Mouse (Mus musculus): ENCODE results near the gene Zmynd8. TPM values are rescaled to one million over a fixed set of nuclear protein-coding genes. Genes with fewer than 3 reads are reported as not detected.

The Zmynd8 gene
- polyA plus RNA-seq, 1 experiment = 237 TPM

DNA sequence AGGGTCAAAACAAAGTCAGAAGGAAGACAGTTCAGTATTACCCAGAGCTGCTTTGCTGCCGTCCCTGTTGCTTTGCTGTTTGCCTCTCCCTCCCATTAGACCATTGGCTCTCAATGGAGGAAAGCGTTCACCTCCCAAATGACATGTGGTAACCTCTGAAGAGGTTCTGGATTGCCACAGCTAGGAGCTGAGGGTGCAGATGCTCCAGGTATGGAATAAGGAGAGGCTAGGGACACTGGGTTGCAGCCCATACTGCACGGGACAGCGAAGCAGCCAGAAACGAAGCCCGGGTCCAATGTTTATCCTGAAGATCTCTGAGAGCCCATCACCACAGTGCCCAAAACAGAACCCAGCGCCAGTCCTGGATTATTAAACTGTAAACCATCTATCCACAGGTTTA is 9.6 kb downstream of the Zmynd8 start:
- H3K36me3 ChIP-seq (ENCODE audit: control insufficient read depth, insufficient read depth, low read length, poor library complexity, severe bottlenecking) = no peaks in the 10 kb centered on the region
- H3K27me3 ChIP-seq (ENCODE audit: control insufficient read depth, insufficient read depth, low read length, poor library complexity, severe bottlenecking) = no peaks in the 10 kb centered on the region
- 0 out of 2 replicates have a peak overlapping the region, but pooled peaks have one; percentile 9 for H3K27ac ChIP-seq (ENCODE audit: insufficient read depth, low read length)
- TF ChIP-seq EP300 (IDR thresholded peaks at IDR 0.05; ENCODE audit: insufficient read depth, low read depth, low read length) (no peak), POLR2A (IDR thresholded peaks at IDR 0.05; ENCODE audit: insufficient read depth, low read length) (no peak), CTCF (IDR thresholded peaks at IDR 0.05; ENCODE audit: low read depth, low read length) (no peak)
- H3K4me1 ChIP-seq (ENCODE audit: control insufficient read depth, insufficient read depth, low read length) = peaks cover 8% of the 10 kb centered on the region
- H3K4me3 ChIP-seq (ENCODE audit: low read depth, low read length) = no peak overlapping the region
- no peaks in the 10 kb centered on the region for H3K9me3 ChIP-seq (replicated peaks; ENCODE audit: control insufficient read depth, insufficient read depth, low read length, poor library complexity, severe bottlenecking)
- H3K9ac ChIP-seq (ENCODE audit: low read depth, poor library complexity, severe bottlenecking) = no peak overlapping the region

DNA sequence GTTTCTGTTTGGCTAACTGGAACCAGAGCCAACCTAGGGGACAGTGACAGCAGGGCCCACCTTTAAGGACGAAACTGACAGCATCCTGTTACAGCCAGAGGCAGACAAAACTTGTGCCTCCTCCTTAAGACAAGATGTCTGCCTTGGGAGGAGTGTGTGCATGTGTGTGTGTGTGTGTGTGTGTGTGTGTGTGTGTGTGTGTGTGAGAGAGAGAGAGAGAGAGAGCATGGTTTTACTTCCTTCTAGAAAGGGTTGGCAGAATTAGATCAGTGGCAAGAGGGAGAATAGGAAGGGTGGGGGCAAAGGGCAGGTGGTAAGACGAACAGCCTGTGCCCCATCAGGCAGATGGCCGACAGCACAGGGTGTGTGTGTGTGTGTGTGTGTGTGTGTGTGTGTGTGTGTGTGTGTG is 10.0 kb downstream of the Zmynd8 start:
- H3K27ac ChIP-seq (ENCODE audit: insufficient read depth, low read length) = peak overlapping the region; percentile 9; the same call in 1 of the 2 replicates
- peaks cover 8% of the 10 kb centered on the region for H3K4me1 ChIP-seq (ENCODE audit: control insufficient read depth, insufficient read depth, low read length)
- TF ChIP-seq EP300 (IDR thresholded peaks at IDR 0.05; ENCODE audit: insufficient read depth, low read depth, low read length) (no peak), POLR2A (IDR thresholded peaks at IDR 0.05; ENCODE audit: insufficient read depth, low read length) (no peak), CTCF (IDR thresholded peaks at IDR 0.05; ENCODE audit: low read depth, low read length) (no peak)
- no peaks in the 10 kb centered on the region for H3K9me3 ChIP-seq (replicated peaks; ENCODE audit: control insufficient read depth, insufficient read depth, low read length, poor library complexity, severe bottlenecking)
- H3K36me3 ChIP-seq (ENCODE audit: control insufficient read depth, insufficient read depth, low read length, poor library complexity, severe bottlenecking) = no peaks in the 10 kb centered on the region
- H3K9ac ChIP-seq (ENCODE audit: low read depth, poor library complexity, severe bottlenecking) = 0 out of 2 replicates have a peak overlapping the region, but pooled peaks have one; percentile 91
- no peak overlapping the region for H3K4me3 ChIP-seq (ENCODE audit: low read depth, low read length)
- H3K27me3 ChIP-seq (ENCODE audit: control insufficient read depth, insufficient read depth, low read length, poor library complexity, severe bottlenecking) = no peaks in the 10 kb centered on the region

DNA sequence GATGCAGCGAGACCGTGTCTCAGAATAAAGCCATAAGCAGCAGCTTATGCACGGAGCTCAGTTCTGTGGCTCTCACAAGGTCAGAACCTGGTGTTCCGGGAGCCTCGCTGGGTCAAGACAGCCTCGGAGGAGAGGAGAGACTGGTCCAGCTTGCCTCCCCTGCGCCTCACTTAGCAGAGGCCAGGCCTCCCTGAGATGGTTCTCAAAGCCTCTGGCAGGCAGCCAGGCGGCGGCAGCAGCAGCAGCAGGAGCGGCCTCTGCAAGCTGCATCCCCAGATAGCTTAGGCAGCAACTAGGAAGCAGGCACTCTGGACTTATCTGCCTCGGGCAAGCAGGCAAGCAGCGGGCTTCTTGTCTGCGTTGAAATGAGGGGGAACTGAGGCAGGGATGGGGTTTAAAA is 10.4 kb downstream of the Zmynd8 start:
- Histone ChIP-seq H3K27me3 (ENCODE audit: control insufficient read depth, insufficient read depth, low read length, poor library complexity, severe bottlenecking) (no peaks in the 10 kb centered on the region), H3K4me1 (ENCODE audit: control insufficient read depth, insufficient read depth, low read length) (peaks cover 8% of the 10 kb centered on the region), H3K36me3 (ENCODE audit: control insufficient read depth, insufficient read depth, low read length, poor library complexity, severe bottlenecking) (no peaks in the 10 kb centered on the region), H3K9me3 (replicated peaks; ENCODE audit: control insufficient read depth, insufficient read depth, low read length, poor library complexity, severe bottlenecking) (no peaks in the 10 kb centered on the region), H3K9ac (ENCODE audit: low read depth, poor library complexity, severe bottlenecking) (peak overlapping the region; percentile 91; the same call in 1 of the 2 replicates), H3K27ac (ENCODE audit: insufficient read depth, low read length) (peak overlapping the region; percentile 45; the same call in 1 of the 2 replicates), H3K4me3 (ENCODE audit: low read depth, low read length) (no peak overlapping the region)
- TF ChIP-seq CTCF (IDR thresholded peaks at IDR 0.05; ENCODE audit: low read depth, low read length) (no peak), POLR2A (IDR thresholded peaks at IDR 0.05; ENCODE audit: insufficient read depth, low read length) (no peak), EP300 (IDR thresholded peaks at IDR 0.05; ENCODE audit: insufficient read depth, low read depth, low read length) (no peak)

DNA sequence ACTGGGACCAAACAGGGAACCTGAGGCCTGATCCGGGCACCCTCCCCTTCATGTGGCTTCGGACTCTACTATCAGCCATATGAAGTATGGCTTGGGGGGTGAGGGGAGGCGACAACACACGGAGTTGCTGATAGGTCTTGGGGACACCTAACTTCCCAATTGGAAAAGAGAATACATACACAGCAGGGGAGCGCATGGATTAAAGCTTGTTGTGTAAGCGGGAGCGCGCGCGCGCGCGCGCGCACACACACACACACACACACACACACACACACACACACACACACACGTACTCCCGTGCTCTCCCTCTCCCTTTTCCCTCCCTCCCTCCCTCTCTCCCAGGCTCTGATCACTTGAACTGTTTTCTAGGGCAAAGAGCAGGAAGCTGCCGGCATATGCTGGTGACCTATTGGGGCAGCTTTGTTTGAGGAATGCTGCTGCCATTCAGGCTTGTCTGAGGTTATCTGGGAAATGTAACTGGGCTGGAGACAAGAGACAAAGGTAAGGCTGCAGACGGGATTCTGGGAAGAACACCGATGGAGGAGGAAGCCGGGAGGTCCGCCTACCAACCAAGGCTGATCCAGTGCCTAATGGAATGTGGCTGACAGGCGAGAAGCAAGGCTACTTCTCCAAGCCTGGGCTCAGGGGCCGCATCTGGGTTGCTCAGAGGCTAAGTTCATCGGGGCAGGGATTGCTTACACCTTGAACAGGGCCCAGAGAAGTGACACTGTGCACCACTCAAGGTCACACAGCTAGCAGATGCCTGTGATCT is 11.8 kb downstream of the Zmynd8 start:
- H3K4me1 ChIP-seq (ENCODE audit: control insufficient read depth, insufficient read depth, low read length) = peaks cover 6% of the 10 kb centered on the region

DNA sequence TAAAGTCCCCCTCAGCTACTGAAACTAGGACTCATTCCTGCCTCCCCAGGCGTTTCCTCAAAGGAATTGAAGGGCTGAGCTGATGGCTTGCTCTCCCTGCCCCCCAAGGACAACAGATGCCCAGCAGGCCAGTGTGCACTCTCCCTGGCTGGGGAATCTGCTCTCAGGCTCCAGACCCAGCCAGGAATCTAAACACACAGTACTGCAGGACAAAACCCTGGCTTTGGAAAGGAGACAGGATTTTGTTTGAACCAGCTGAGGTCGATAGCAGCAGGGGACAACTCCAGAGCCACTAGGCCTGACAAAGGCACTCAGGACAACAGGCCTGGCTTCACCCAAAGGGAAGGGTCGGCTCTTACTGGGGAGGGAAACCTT is 12.3 kb downstream of the Zmynd8 start:
- no peak for TF ChIP-seq POLR2A (IDR thresholded peaks at IDR 0.05; ENCODE audit: insufficient read depth, low read length)
- peak; percentile 66; the same call in 1 of the 2 replicates for TF ChIP-seq EP300 (IDR thresholded peaks at IDR 0.05; ENCODE audit: insufficient read depth, low read depth, low read length)
- TF ChIP-seq CTCF (IDR thresholded peaks at IDR 0.05; ENCODE audit: low read depth, low read length) = no peak
- H3K4me1 ChIP-seq (ENCODE audit: control insufficient read depth, insufficient read depth, low read length) = peaks cover 6% of the 10 kb centered on the region
- H3K4me3 ChIP-seq (ENCODE audit: low read depth, low read length) = peak overlapping the region; percentile 19; the same call in 1 of the 2 replicates
- no peaks in the 10 kb centered on the region for H3K9me3 ChIP-seq (replicated peaks; ENCODE audit: control insufficient read depth, insufficient read depth, low read length, poor library complexity, severe bottlenecking)
- no peaks in the 10 kb centered on the region for H3K36me3 ChIP-seq (ENCODE audit: control insufficient read depth, insufficient read depth, low read length, poor library complexity, severe bottlenecking)
- no peaks in the 10 kb centered on the region for H3K27me3 ChIP-seq (ENCODE audit: control insufficient read depth, insufficient read depth, low read length, poor library complexity, severe bottlenecking)
- H3K9ac ChIP-seq (ENCODE audit: low read depth, poor library complexity, severe bottlenecking) = peak overlapping the region; percentile 91
- H3K27ac ChIP-seq (ENCODE audit: insufficient read depth, low read length) = peak overlapping the region; percentile 93

More for the DNA sequence above, 11.8 kb downstream of the Zmynd8 start:
- H3K36me3 ChIP-seq (ENCODE audit: control insufficient read depth, insufficient read depth, low read length, poor library complexity, severe bottlenecking) = no peaks in the 10 kb centered on the region
- H3K9me3 ChIP-seq (replicated peaks; ENCODE audit: control insufficient read depth, insufficient read depth, low read length, poor library complexity, severe bottlenecking) = no peaks in the 10 kb centered on the region
- TF ChIP-seq POLR2A (IDR thresholded peaks at IDR 0.05; ENCODE audit: insufficient read depth, low read length) = no peak
- no peak for TF ChIP-seq CTCF (IDR thresholded peaks at IDR 0.05; ENCODE audit: low read depth, low read length)
- TF ChIP-seq EP300 (IDR thresholded peaks at IDR 0.05; ENCODE audit: insufficient read depth, low read depth, low read length) = no peak
- H3K9ac ChIP-seq (ENCODE audit: low read depth, poor library complexity, severe bottlenecking) = peak overlapping the region; percentile 91
- peak overlapping the region; percentile 19 for H3K4me3 ChIP-seq (ENCODE audit: low read depth, low read length)
- peak overlapping the region; percentile 93 for H3K27ac ChIP-seq (ENCODE audit: insufficient read depth, low read length)
- no peaks in the 10 kb centered on the region for H3K27me3 ChIP-seq (ENCODE audit: control insufficient read depth, insufficient read depth, low read length, poor library complexity, severe bottlenecking)

DNA sequence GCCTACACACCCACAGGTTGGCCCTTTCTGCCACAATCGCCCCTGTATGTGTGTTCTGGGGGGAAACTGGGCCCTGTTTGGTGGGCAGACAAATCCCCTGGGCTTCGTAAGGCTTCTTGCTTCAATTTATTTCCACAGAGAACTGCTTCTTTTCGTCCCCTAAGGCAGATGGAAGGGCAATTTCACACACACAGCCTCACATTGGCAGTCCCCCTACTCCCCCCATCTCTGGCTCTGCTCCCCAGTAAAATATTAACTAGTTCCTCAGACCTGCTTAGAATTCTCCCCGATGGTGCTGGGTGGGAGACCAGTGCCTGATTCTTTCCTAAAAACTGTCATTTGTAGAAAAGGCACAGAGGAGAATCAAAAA is 12.9 kb downstream of the Zmynd8 start:
- peak overlapping the region; percentile 93 for H3K27ac ChIP-seq (ENCODE audit: insufficient read depth, low read length)
- H3K27me3 ChIP-seq (ENCODE audit: control insufficient read depth, insufficient read depth, low read length, poor library complexity, severe bottlenecking) = no peaks in the 10 kb centered on the region
- peak overlapping the region; percentile 91 for H3K9ac ChIP-seq (ENCODE audit: low read depth, poor library complexity, severe bottlenecking)
- peaks cover 6% of the 10 kb centered on the region for H3K4me1 ChIP-seq (ENCODE audit: control insufficient read depth, insufficient read depth, low read length)
- no peaks in the 10 kb centered on the region for H3K36me3 ChIP-seq (ENCODE audit: control insufficient read depth, insufficient read depth, low read length, poor library complexity, severe bottlenecking)
- no peak for TF ChIP-seq EP300 (IDR thresholded peaks at IDR 0.05; ENCODE audit: insufficient read depth, low read depth, low read length)
- TF ChIP-seq POLR2A (IDR thresholded peaks at IDR 0.05; ENCODE audit: insufficient read depth, low read length) = no peak
- no peak for TF ChIP-seq CTCF (IDR thresholded peaks at IDR 0.05; ENCODE audit: low read depth, low read length)
- no peaks in the 10 kb centered on the region for H3K9me3 ChIP-seq (replicated peaks; ENCODE audit: control insufficient read depth, insufficient read depth, low read length, poor library complexity, severe bottlenecking)
- H3K4me3 ChIP-seq (ENCODE audit: low read depth, low read length) = no peak overlapping the region
